Mouse (Mus musculus) small intestine, adult 2 months (tissue): ENCODE measurements around the gene Rasa4. TPM values are rescaled to one million over a fixed set of nuclear protein-coding genes. Genes with fewer than 3 reads are reported as not detected.
A peak's percentile ranks its signal among the peaks of the same experiment; 100 is the strongest.

Experiments used
- H3K27ac ChIP-seq: fragments of 200-500 bp; 2 replicates; pipeline ENCODE4 v1.5.1; 2012; ENCODE audit warnings: low read depth, low read length, control low read depth, inconsistent platforms; ENCODE audit not compliant: insufficient read depth
- H3K27me3 ChIP-seq: fragments of 200-500 bp; 2 replicates; pipeline ENCODE4 v1.6.1; 2012; ENCODE audit warnings: mild to moderate bottlenecking, moderate library complexity, low read length, inconsistent platforms; ENCODE audit not compliant: control insufficient read depth, insufficient read depth
- H3K36me3 ChIP-seq: fragments of 200-500 bp; 2 replicates; pipeline ENCODE4 v1.6.1; 2012; ENCODE audit warnings: mild to moderate bottlenecking, low read length, control low read depth, inconsistent platforms; ENCODE audit not compliant: control insufficient read depth, insufficient read depth
- H3K4me1 ChIP-seq: fragments of 200-500 bp; 2 replicates; pipeline ENCODE4 v1.6.1; 2012; ENCODE audit warnings: low read length, inconsistent platforms, mixed read lengths; ENCODE audit not compliant: control insufficient read depth, insufficient read depth, insufficient read length
- H3K4me3 ChIP-seq: fragments of 200-500 bp; 2 replicates; pipeline ENCODE4 v1.5.1; 2012; ENCODE audit warnings: low read depth, mild to moderate bottlenecking, control low read depth, inconsistent platforms, low read length, moderate library complexity
- CTCF ChIP-seq: fragments of 200-500 bp; IDR thresholded peaks from 2 replicates; pipeline ENCODE4 v1.5.1; 2012; ENCODE audit warnings: low read depth, mild to moderate bottlenecking, control low read depth, inconsistent platforms, low read length, moderate library complexity, mixed read lengths; ENCODE audit not compliant: insufficient replicate concordance, insufficient read length; ENCODE audit errors: extremely low read depth
- POLR2A ChIP-seq: fragments of 200-500 bp; IDR thresholded peaks from 2 replicates; pipeline ENCODE4 v1.6.1; 2012; ENCODE audit warnings: low read depth, mild to moderate bottlenecking, control low read depth, inconsistent platforms, low read length, moderate library complexity
- WGBS: fragments of 180-500 bp; shearing (Covaris S2); methylation state at CpG from one replicate; pipeline ENCODE4 v1.1.7; 2018; 5-methylcytosine and 5-hydroxymethylcytosine counted together
- polyA plus RNA-seq: library from polyadenylated mRNA; depleted of rRNA; stranded (reverse); fragments of >200 nt; gene quantifications from 2 replicates; pipeline ENCODE4 v1.2.3, GENCODE M21; 2012

The Rasa4 gene
- polyA plus RNA-seq, 1 experiment: 42.8 TPM

DNA sequence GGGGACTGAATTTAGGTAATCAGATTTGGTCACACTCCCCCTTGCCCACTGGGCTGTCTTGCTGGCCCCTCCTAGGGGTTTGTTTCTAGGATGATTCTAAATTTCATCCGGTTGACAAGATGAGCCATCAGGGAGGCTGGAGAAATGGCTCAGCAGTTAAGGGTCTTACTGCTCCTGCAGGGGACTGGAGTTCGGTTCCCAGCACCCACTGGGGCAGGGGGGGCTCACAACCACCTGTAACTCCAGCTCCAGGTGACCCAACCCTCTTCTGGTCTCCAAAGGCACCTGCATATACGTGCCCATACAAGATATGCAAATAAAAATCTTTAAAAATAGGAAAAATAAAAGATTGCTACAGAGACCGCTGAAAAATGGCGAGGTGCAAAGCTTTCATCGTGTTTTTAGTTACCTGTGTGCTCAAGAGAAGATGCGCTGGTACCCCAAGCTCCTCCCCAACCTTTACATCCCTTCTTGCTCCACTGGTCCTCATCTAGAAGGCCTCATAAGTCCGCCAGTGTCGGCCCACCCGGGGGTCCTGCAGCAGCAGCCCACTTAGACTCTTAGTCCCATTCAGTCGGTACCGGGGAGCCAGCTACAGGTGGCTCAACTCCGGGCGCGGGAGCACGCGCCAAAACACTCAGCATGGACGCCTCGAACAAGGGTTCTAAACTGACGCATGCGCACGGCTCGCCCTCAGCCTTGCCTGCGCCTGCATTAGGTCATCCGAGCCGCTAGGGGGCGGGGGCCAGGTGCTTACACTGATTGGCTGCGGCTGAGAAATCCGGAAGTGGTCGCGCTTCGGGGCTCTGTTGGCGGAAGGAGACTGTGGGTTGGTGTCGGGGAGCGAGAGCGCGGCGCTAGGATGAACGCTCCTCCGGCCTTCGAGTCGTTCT is 32.4 kb downstream of the Rasa4 start, which contains the start of gene Polr2j:
Polr2j (plus strand) TSS at position 741 of the 893 bp plus-strand sequence.
- Histone ChIP-seq H3K27ac (no peak within 1 kb of the TSS), H3K36me3 (0 out of 2 replicates have a peak, but pooled peaks cover under 1% of the 10 kb centered on the region), H3K27me3 (no peaks in the 10 kb centered on the region), H3K4me3 (peak within 1 kb of the TSS; percentile 78), H3K4me1 (peaks cover 10% of the 10 kb centered on the region; the same call in 1 of the 2 replicates)
- WGBS: 3% methylated on average over 42 of the region's 42 CpGs
- TF ChIP-seq POLR2A (peak; percentile 63), CTCF (peak; percentile 95)

DNA sequence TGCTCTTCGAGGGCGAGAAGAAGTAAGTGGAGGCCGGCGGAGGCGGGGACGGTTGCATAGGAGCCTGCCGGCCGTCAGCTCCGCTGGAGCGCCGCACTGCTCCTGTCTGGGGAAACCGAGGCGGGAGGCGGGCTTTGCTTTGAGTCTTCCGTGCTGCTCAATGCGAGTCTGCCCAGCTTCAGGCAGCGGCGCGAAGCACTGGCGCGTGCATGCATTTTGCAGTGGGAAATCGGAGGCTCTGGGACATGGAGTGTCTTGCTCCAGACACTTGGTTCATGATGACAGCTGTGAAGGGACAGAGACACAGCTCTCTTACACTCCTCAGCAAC is 33.0 kb downstream of the Rasa4 start:
- peak overlapping the region; percentile 78 for H3K4me3 ChIP-seq
- TF ChIP-seq CTCF: no peak
- no peak for TF ChIP-seq POLR2A
- 0 out of 2 replicates have a peak, but pooled peaks cover 4% of the 10 kb centered on the region for H3K36me3 ChIP-seq
- no peak overlapping the region for H3K27ac ChIP-seq
- WGBS: under 1% methylated on average over 22 of the region's 22 CpGs
- H3K27me3 ChIP-seq: no peaks in the 10 kb centered on the region
- H3K4me1 ChIP-seq: peaks cover 10% of the 10 kb centered on the region; the same call in 1 of the 2 replicates

DNA sequence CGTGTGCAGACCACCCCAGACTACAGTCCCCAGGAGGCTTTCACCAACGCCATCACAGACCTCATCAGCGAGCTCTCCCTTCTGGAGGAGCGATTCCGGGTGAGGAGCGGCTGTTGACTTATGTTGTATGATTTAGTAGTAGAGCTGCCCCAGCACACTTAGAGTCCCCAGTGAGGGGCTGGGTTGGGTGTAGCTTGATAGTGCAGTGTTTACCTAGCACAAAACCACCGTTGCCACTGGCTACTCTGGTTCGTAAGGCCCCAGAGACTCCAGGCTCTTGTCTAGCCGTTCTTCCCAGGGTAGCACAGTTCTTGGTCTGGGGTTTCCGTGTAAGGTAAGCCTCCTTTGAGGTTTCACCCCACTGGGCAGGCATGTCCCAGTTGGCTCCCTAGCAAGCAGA is 38.4 kb downstream of the Rasa4 start:
- H3K4me1 ChIP-seq: peaks cover 6% of the 10 kb centered on the region; the same call in 1 of the 2 replicates
- H3K36me3 ChIP-seq: peaks cover 41% of the 10 kb centered on the region
- 78% methylated on average over 10 of the region's 10 CpGs for whole genome bisulfite sequencing
- H3K27ac ChIP-seq: no peak overlapping the region
- no peak overlapping the region for H3K4me3 ChIP-seq
- no peak for TF ChIP-seq POLR2A
- no peak for TF ChIP-seq CTCF
- H3K27me3 ChIP-seq: no peaks in the 10 kb centered on the region

DNA sequence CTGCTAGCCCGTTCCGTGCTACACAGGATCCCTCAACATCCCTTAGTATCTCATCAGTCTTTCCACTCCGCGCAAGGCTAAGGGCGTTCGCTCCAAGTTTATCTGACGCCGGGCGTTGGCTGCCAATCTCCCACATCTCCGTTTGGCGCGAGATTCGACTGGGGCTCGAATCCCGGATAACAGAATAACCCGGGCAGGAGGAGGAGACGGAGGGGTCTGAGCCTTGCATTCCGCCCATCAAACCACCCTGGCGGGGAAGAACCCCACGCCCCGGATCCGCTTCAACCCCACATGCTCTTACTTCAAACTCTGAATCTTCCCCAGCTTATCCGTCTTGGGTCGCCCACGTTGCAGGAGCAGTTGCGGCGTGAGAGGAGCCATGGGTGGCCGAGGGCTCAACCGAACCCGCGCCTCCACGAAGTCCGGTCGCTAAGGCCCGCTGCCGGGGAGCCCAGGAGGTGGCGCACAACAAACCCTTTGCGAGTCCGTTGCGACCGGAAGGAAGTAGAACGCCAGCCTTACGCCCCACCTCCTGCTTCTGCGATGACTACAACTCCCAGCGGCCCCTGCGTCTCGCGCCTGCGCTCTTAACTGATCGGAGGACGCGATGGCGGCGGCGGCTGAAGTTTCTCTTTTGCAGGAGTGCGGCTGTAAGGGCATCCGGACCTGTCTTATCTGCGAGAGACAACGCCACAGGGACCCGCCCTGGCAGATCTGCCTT is 52.0 kb downstream of the Rasa4 start, which contains the start of the genes Lrwd1 and Alkbh4:
Lrwd1 (minus strand) TSS at position 504 of the 721 bp plus-strand sequence.
Alkbh4 (plus strand) TSS at position 576 of the 721 bp plus-strand sequence.
- TF ChIP-seq CTCF: peak; percentile 69
- TF ChIP-seq POLR2A: peak; percentile 50; the same call in 1 of the 2 replicates
- Histone ChIP-seq H3K27me3 (no peaks in the 10 kb centered on the region), H3K36me3 (peaks cover 14% of the 10 kb centered on the region), H3K4me3 (peak within 1 kb of the TSS; percentile 89), H3K4me1 (peaks cover 18% of the 10 kb centered on the region), H3K27ac (peak within 1 kb of the TSS; percentile 80)
- WGBS: under 1% methylated on average over 60 of the region's 60 CpGs

DNA sequence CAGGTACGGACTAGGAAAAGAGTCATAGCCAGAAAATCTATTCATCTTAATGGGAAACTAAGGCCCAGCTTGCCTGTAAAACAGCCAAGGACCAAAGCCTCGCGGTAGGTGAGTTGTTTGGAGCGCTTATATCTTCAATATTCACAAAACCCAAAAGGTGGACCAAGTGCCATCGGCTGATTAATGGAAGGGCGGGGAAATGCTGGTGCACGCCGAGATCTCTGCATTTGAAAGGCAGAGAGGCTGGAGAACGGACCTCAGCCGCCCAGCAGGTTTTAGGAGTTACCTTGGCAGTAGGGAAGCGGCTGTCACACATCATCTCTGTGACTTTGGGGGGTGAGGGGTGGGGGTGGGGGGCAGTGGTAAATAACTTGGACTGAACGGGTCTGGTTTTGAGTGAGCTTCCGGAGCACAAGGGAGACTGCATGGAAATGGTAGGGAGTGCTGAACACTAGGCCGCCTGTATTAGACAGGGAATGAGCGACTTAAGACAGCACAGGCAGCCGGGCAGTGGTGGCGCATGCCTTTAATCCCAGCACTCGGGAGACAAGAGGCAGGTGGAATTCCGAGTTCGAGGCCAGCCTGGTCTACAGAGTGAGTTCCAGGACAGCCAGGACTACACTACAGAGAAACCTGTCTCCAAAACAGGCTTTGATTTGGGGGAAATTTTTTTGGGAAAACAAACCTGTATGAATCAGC is 52.7 kb downstream of the Rasa4 start:
- Histone ChIP-seq H3K27me3 (no peaks in the 10 kb centered on the region), H3K27ac (peak overlapping the region; percentile 80), H3K36me3 (peaks cover 21% of the 10 kb centered on the region), H3K4me1 (peaks cover 18% of the 10 kb centered on the region), H3K4me3 (peak overlapping the region; percentile 89)
- TF ChIP-seq CTCF (no peak), POLR2A (no peak)
- WGBS: 1% methylated on average over 20 of the region's 20 CpGs

DNA sequence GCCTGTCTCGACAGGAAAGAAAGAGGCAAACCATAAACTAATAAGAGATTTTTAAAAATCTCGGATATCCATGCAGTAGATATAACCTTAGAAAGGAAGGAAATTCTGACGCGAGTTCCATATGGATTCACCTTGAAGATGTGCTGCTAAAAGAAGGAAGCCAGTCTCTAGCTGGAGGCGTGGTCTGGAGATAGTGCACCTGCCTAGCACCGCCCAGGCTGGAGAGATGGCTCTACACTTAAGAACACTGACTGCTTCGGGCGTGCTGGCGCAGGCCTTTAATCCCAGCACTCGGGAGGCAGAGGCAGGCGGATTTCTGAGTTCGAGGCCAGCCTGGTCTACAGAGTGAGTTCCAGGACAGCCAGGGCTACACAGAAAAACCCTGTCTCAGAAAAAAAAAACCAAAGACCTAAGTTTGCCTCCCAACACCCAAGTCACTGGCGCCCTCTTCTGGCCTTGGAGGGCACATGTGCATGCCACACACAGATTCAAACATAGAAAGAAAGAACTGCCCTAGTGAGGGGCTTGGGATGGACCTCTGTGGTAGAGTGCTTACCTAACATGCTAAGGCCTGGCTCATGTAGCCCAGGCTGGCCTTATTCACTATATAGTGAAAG is 54.0 kb downstream of the Rasa4 start:
- 42% methylated on average over 13 of the region's 13 CpGs for WGBS
- Histone ChIP-seq H3K4me1 (peaks cover 18% of the 10 kb centered on the region), H3K27me3 (no peaks in the 10 kb centered on the region), H3K27ac (no peak overlapping the region), H3K4me3 (peak overlapping the region; percentile 34), H3K36me3 (peaks cover 21% of the 10 kb centered on the region)
- peak; percentile 73; the same call in 1 of the 2 replicates for TF ChIP-seq CTCF
- TF ChIP-seq POLR2A: no peak
